Mouse (Mus musculus) lung, embryonic 14.5 days (tissue): ENCODE data around the gene Sinhcaf. TPM values are rescaled to one million over a fixed set of nuclear protein-coding genes. Genes with fewer than 3 reads are reported as not detected.

Experiments used
- ATAC-seq: fragments of 200-750 bp; cut with Nextera tagmentation; 2 replicates; pipeline ENCODE4 v1.8.0; 2017; ENCODE audit warnings: mild to moderate bottlenecking, moderate TSS enrichment, moderate library complexity; ENCODE audit not compliant: insufficient read depth
- DNase-seq: peaks from one replicate; pipeline ENCODE4 v3.0.0-alpha.2; 2015
- H3K27ac ChIP-seq: fragments of 300-500 bp; sonication (generic); 2 replicates; pipeline ENCODE4 v1.5.1; 2014; ENCODE audit warnings: low read depth, mild to moderate bottlenecking, moderate library complexity
- H3K27me3 ChIP-seq: fragments of 300-500 bp; sonication (generic); 2 replicates; pipeline ENCODE4 v1.6.1; 2014; ENCODE audit warnings: low read length, control low read depth; ENCODE audit not compliant: insufficient read depth
- H3K36me3 ChIP-seq: fragments of 300-500 bp; sonication (generic); 2 replicates; pipeline ENCODE4 v1.6.1; 2014; ENCODE audit warnings: control low read depth; ENCODE audit not compliant: insufficient read depth
- H3K4me1 ChIP-seq: fragments of 300-500 bp; sonication (generic); 2 replicates; pipeline ENCODE4 v1.6.1; 2014; ENCODE audit warnings: antibody characterized with exemption, control low read depth; ENCODE audit not compliant: insufficient read depth
- H3K4me2 ChIP-seq: fragments of 300-500 bp; sonication (generic); 2 replicates; pipeline ENCODE4 v1.6.1; 2014; ENCODE audit warnings: mild to moderate bottlenecking
- H3K4me3 ChIP-seq: fragments of 300-500 bp; sonication (generic); 2 replicates; pipeline ENCODE4 v1.5.1; 2014; ENCODE audit warnings: low read depth, low read length
- H3K9ac ChIP-seq: fragments of 300-500 bp; sonication (generic); 2 replicates; pipeline ENCODE4 v1.6.1; 2014
- H3K9me3 ChIP-seq: fragments of 300-500 bp; sonication (generic); 2 replicates; pipeline ENCODE4 v1.6.1; 2016; ENCODE audit warnings: low read depth, low read length, control low read depth
- CTCF ChIP-seq: IDR thresholded peaks from 2 replicates; pipeline ENCODE4 v1.5.1; 2016; ENCODE audit warnings: antibody characterized with exemption, low read depth
- WGBS: fragments of 180-500 bp; shearing (Covaris S2); extraction: QIAGEN DNeasy Blood & Tissue Kit; methylation state at CpG from one replicate; pipeline ENCODE4 v1.1.7; 2014; 5-methylcytosine and 5-hydroxymethylcytosine counted together
- polyA plus RNA-seq: library from polyadenylated mRNA; unstranded; fragments of >200 nt; fragmentation: Nextera tagmentation; extraction: Ambion mirVana; gene quantifications from 2 replicates; pipeline ENCODE4 v1.2.1, GENCODE M21; 2014

Gene Sinhcaf
- polyA plus RNA-seq, 1 experiment from 2014 or later: 150 TPM

- no peaks in the 10 kb centered on the region for H3K4me1 ChIP-seq
- no peak overlapping the region for H3K4me3 ChIP-seq
- no peaks in the 10 kb centered on the region for H3K9me3 ChIP-seq
- no peaks in the 10 kb centered on the region for H3K27me3 ChIP-seq
- no peak for TF ChIP-seq CTCF
- ATAC-seq (no peak), DNase-seq (no peak)
- 80% methylated on average over 4 of the region's 4 CpGs for WGBS
- no peak overlapping the region for H3K9ac ChIP-seq
- H3K36me3 ChIP-seq: no peaks in the 10 kb centered on the region
- no peak overlapping the region for H3K4me2 ChIP-seq
- no peak overlapping the region for H3K27ac ChIP-seq
Measured at GRCm38 (mm10) chr6:148986003-148986402, 39.7 kb upstream of the Sinhcaf start.

GRCm38 (mm10) chr6:148980495-148980894 is 34.2 kb upstream of the Sinhcaf start:
- Histone ChIP-seq H3K36me3 (no peaks in the 10 kb centered on the region), H3K4me3 (no peak overlapping the region), H3K27me3 (no peaks in the 10 kb centered on the region), H3K9me3 (no peaks in the 10 kb centered on the region), H3K4me1 (no peaks in the 10 kb centered on the region), H3K9ac (no peak overlapping the region), H3K27ac (no peak overlapping the region), H3K4me2 (no peak overlapping the region)
- 28% methylated on average over 2 of the region's 3 CpGs for WGBS
- TF ChIP-seq CTCF: no peak
- DNase-seq (peak; percentile 48), ATAC-seq (no peak)

GRCm38 (mm10) chr6:148975096-148975495 is 28.8 kb upstream of the Sinhcaf start:
- no peak overlapping the region for H3K4me3 ChIP-seq
- no peak for ATAC-seq
- WGBS: 93% methylated on average over 3 of the region's 3 CpGs
- no peak overlapping the region for H3K27ac ChIP-seq
- no peak for DNase-seq
- TF ChIP-seq CTCF: no peak
- H3K4me1 ChIP-seq: peaks cover 5% of the 10 kb centered on the region; the same call in 1 of the 2 replicates
- no peaks in the 10 kb centered on the region for H3K27me3 ChIP-seq
- H3K4me2 ChIP-seq: no peak overlapping the region
- no peak overlapping the region for H3K9ac ChIP-seq
- H3K36me3 ChIP-seq: no peaks in the 10 kb centered on the region
- H3K9me3 ChIP-seq: no peaks in the 10 kb centered on the region

GRCm38 (mm10) chr6:148972891-148973290 is 26.6 kb upstream of the Sinhcaf start:
- Histone ChIP-seq H3K4me1 (peaks cover 5% of the 10 kb centered on the region; the same call in 1 of the 2 replicates), H3K27ac (no peak overlapping the region), H3K27me3 (no peaks in the 10 kb centered on the region), H3K9me3 (no peaks in the 10 kb centered on the region), H3K4me3 (no peak overlapping the region), H3K36me3 (no peaks in the 10 kb centered on the region), H3K4me2 (no peak overlapping the region), H3K9ac (no peak overlapping the region)
- TF ChIP-seq CTCF: no peak
- WGBS: 67% methylated on average over 2 of the region's 2 CpGs
- DNase-seq (no peak), ATAC-seq (no peak)

- WGBS: 31% methylated on average over 9 of the region's 9 CpGs
- ATAC-seq (peak; percentile 28; the same call in 1 of the 2 replicates), DNase-seq (peak; percentile 21)
- peaks cover 5% of the 10 kb centered on the region; the same call in 1 of the 2 replicates for H3K4me1 ChIP-seq
- H3K9me3 ChIP-seq: no peaks in the 10 kb centered on the region
- H3K9ac ChIP-seq: no peak overlapping the region
- no peak for TF ChIP-seq CTCF
- H3K4me3 ChIP-seq: no peak overlapping the region
- H3K4me2 ChIP-seq: no peak overlapping the region
- H3K27ac ChIP-seq: 0 out of 2 replicates have a peak overlapping the region, but pooled peaks have one; percentile 2
- H3K36me3 ChIP-seq: no peaks in the 10 kb centered on the region
- H3K27me3 ChIP-seq: no peaks in the 10 kb centered on the region
Measured at GRCm38 (mm10) chr6:148972059-148972848, 26.0 kb upstream of the Sinhcaf start.

GRCm38 (mm10) chr6:148971385-148971940 is 25.2 kb upstream of the Sinhcaf start:
- peak; percentile 36 for ATAC-seq
- Histone ChIP-seq H3K27ac (no peak overlapping the region), H3K27me3 (no peaks in the 10 kb centered on the region), H3K4me1 (peaks cover 5% of the 10 kb centered on the region; the same call in 1 of the 2 replicates), H3K9ac (no peak overlapping the region), H3K36me3 (no peaks in the 10 kb centered on the region), H3K9me3 (no peaks in the 10 kb centered on the region), H3K4me3 (no peak overlapping the region), H3K4me2 (0 out of 2 replicates have a peak overlapping the region, but pooled peaks have one; percentile 11)
- DNase-seq: no peak
- no peak for TF ChIP-seq CTCF
- 35% methylated on average over 9 of the region's 9 CpGs for WGBS

- WGBS: 3% methylated on average over 1 of the region's 1 CpGs
- ATAC-seq (peak; percentile 80), DNase-seq (peak; percentile 26)
- Histone ChIP-seq H3K27ac (no peak overlapping the region), H3K4me2 (no peak overlapping the region), H3K27me3 (no peaks in the 10 kb centered on the region), H3K9me3 (no peaks in the 10 kb centered on the region), H3K36me3 (no peaks in the 10 kb centered on the region), H3K4me1 (0 out of 2 replicates have a peak, but pooled peaks cover 3% of the 10 kb centered on the region), H3K4me3 (no peak overlapping the region), H3K9ac (no peak overlapping the region)
- TF ChIP-seq CTCF: no peak
Measured at GRCm38 (mm10) chr6:148961285-148961684, 15.0 kb upstream of the Sinhcaf start.
